Mouse (Mus musculus) liver, embryonic 14.5 days (tissue): ENCODE data around the gene Pde8a.

ENCODE experiments used
- CTCF ChIP-seq: IDR thresholded peaks from 2 replicates; pipeline ENCODE4 v1.5.1; 2016; ENCODE audit warnings: antibody characterized with exemption, low read depth, control low read depth
- EP300 ChIP-seq: IDR thresholded peaks from 2 replicates; pipeline ENCODE4 v1.6.1; 2016; ENCODE audit warnings: antibody characterized with exemption, low read depth

DNA sequence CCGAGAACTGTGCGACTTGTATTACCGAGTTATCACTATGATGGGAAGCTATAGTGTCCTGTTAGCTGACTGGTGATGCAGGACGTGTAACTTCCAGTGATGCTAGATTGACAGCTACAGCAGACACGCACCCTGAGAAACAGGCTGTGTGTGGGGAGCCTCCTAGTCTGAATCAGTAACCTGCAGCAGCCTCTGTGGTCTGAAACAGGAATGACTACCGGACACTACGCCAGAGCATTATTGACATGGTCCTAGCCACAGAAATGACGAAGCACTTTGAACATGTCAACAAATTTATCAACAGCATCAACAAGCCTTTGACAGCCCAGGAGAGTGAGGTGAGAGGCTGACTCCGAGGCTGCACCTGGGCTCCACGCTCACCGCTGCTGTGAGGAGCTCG is 112.6 kb downstream of the Pde8a start:
- TF ChIP-seq CTCF (no peak), EP300 (no peak)
